Mouse (Mus musculus) common myeloid progenitor, adult 5-6 weeks (primary cell): ENCODE results near the gene Tanc1. TPM values are rescaled to one million over a fixed set of nuclear protein-coding genes. Genes with fewer than 3 reads are reported as not detected.
"Not testable (repeated sequence)": the region's sequence is repeated elsewhere in the genome, so short reads cannot be mapped to it uniquely, and the experiment has no call there.

Source experiments
- ATAC-seq: replicated peaks from 2 replicates; pipeline ENCODE4 v1.8.0; 2016; ENCODE audit warnings: low read depth, mild to moderate bottlenecking, moderate TSS enrichment, inconsistent platforms; ENCODE audit not compliant: poor library complexity, severe bottlenecking
- total RNA-seq: library from RNA; stranded (forward); fragments of 200-1000, 187-1606 nt; gene quantifications from 2 replicates; pipeline ENCODE4 v1.2.3, GENCODE M21; 2017

Tanc1 gene
- total RNA-seq, 1 experiment from 2014 or later: 6.3 TPM

DNA sequence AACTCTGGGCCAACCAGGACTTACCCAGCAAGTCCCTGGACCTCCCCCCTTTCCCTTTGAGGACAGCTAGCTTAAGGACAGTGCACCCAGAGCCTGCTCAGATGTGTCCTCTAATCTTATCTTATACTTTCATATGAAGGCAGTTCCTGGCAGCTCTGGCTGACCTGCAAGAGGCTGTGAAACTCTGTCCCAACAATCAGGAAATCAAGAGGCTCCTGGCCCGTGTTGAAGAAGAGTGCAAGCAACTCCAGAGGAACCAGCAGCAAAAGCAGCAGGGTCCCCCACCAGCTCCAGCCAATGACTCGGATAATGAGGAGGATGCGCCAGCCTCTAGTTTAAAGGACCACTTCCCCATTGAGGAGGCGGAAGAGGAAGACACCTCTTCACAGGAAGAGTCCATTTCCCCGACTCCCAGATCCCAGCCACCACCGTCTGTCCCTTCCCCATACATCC, 230.7 kb downstream of the Tanc1 start:
- 0 out of 2 replicates have a peak, but pooled peaks have one; percentile 19 for ATAC-seq

DNA sequence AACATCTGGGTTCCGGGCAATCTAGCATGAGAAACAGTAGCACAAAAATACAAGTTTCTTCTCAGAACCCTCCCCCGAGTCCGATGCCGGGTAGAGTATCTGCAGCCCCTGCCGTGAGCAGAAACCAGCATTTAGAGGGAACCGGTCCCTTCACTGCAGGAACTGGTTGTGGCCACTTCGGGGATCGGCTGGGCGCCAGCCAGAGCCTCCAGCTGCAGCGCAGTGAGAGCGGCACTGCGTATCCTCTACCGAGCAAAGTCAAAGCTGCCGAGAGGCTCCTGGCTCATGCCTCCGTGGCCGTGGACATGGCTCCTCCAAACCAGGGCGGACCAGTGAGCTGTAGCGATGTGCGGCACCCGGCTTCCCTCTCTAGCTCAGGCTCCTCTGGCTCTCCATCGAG, 231.3 kb downstream of the Tanc1 start:
- ATAC-seq: no peak

DNA sequence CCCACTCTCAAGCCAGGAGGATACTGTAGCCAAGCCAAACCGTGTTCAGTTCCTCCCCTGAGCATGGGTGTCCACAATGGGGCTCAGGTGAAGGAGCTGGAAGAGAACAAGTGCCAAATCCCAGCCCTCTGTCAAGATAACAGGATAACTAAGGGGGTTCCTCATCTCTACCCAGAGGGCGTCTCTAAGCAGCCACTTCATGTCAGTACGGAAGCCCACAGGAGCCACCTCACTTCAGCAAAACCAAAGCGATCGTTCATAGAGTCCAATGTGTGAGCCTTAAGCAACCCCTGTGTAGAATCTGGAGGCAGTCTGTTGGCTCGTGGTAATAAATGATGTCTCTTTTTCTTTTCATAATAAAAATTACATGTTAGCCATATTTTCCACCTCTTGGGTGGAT, 232.0 kb downstream of the Tanc1 start:
- ATAC-seq: no peak

DNA sequence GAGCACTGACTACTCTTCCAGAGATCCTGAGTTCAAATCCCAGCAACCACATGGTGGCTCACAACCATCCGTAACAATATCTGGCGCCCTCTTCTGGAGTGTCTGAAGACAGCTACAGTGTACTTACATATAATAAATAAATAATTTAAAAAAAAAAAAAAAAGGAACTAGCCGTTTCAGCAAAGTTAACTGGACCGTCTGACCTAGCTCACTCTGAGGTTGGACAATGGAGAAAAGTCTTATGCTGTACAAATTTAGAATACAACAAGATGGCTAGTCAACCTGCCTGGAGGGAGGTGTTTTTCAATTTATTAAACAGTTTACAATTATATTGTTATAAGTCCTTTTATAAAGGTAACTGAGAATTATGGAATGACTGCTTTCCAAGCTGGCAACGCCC, 240.0 kb downstream of the Tanc1 start:
- not testable (repeated sequence) for ATAC-seq

DNA sequence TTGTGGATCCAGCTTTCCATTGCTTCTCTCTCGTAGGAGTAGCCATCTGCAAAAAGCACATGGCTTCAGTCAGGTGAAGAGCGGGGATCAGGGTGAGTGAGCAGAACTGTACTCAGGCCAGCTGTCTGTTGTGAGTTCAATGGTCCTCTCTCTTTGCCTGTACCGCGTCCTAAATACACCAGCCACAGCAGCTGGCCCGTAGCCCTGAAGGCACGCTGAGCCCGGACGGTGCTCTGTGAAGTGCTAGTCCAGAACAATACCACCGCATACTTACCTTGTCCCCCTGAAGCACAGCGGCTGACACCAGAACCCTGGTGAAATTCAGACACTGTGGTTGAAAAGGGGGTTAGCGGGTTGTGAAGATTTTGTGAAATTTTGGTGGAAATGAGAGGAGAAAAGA, 241.1 kb downstream of the Tanc1 start:
- no peak for ATAC-seq

DNA sequence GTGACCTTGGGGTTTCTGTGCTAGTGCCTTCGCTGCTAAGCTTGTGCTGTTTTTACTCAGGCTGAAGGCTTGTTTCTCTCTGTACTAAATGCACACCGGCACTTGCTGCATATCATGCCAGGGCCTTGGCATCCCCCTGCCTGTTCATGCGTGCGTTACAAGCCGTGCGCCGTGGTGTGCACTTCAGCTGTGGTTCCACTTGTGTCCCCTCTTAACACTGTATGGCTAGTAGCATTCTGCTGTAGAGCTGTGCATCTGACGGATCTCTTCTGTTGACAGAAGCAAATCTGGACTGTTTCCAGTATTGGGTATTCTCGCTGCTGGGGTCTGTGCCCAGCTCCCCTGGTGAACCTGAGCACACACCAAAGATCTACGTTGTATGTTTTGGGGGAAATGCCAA, 241.7 kb downstream of the Tanc1 start:
- ATAC-seq: no peak

DNA sequence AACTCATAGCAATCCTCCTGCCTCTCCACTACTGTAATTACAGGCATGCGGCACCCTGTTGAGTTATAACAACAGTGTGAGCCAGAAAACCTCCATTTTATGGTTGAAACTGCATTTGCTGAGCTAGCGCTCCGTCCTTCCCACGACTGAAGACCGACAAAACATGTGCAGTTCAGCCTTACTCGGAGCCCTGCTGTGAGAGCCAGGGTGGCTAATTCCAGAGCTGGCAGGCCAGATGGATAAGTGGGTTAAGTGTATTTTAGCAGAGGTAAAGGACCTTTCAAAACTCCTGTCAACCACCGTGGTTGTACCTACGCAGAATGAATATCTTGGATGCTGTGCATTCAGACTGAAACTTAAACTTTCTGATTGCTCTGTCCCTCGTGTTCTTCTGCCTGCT, 242.5 kb downstream of the Tanc1 start:
- ATAC-seq: no peak

DNA sequence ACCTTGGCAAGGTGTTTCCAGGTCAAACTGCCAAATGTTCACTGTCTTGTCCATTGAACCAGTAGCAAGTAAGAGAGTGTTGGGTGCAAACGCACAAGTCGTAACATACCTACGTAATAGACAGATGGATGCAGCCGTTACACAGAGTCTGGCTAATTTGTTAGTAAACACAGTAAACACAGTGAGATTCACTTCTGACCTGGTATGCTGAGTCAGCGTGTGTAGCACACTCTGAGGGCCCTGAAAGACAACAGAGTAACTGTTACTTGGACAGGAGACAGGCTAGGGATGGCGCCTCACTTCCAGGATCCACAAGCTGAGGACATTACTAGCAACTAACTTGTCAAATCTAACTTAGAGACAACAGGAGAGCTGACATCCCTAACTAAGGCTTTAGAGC, 250.8 kb downstream of the Tanc1 start:
- no peak for ATAC-seq

DNA sequence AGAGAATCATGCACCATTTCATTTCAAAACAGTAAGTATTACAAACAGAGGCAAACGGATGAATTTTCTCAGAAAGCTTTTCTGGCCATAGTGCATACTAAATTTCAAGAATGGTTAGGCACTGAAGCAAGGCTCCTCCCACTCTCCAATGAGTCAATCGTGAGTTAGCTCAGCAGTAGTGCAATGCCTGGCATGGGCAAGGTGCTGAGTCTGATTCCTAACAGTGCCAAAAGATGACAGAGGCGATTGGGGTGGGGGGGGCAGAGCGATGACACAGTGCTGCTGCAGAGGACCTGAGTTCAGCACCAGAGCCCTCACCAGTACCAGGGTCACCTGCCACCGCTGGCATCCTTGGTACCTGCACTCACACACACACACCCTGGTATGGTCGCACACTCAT, 258.7 kb downstream of the Tanc1 start:
- ATAC-seq: no peak

DNA sequence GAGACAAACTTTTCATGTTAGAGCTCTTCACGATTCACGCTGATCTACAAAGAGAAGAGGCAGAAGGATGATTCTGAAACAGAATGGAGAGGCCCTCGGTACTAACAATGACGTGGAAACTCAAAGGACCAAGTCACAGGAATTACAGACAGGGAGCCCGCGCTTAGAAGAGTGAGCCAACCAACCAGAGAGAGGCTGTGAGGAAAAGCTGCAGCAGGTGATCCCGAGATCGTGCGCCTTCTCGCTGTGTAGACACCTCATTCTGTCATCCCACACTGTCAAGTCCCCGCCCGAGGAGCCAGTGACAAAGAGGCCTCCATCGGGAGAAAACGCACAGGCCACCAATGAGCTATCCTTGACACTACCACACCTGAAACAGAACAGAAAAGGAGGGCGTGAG, 264.6 kb downstream of the Tanc1 start:
- no peak for ATAC-seq

DNA sequence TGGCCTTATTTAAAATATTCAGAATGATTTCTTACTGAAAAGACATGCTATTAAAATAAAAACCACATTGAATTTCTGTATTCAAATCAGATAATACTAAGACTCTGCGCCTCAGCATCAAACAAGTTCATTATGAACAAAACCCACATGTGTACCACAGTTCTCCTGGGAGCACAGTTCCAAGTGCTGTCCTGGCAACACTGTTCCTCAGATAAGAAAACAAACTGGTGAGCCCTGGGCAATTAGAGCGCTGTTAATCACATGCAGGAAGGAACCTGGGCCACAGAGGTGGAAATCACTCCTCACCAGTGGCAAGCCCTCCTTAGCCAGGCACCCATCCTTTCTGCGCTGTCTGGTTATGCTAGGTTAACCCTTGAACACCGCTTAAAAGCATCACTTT, 265.5 kb downstream of the Tanc1 start:
- no peak; the same call in 1 of the 2 replicates for ATAC-seq

GRCm38 (mm10) chr2:59878221-59878620, 266.4 kb downstream of the Tanc1 start:
- ATAC-seq: no peak

DNA sequence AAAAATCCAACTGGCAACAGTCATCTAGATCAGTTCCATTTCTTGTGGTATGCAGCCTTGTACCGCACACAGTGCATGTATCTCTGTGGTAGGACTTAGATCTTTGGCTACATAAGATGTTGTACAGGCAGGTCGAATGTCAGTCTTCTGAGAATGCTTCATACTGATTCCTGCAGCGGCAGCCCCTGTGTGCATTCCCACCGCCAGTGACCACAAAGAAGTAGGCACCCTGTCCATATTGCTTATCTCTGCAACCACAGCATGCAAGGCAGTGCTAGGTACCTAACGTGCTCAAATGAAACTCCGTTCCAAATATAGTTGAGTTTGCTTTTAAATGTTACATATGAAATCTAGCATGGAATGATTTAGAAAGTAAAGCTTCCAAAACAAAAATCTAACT, 269.6 kb downstream of the Tanc1 start:
- peak; percentile 47 for ATAC-seq

DNA sequence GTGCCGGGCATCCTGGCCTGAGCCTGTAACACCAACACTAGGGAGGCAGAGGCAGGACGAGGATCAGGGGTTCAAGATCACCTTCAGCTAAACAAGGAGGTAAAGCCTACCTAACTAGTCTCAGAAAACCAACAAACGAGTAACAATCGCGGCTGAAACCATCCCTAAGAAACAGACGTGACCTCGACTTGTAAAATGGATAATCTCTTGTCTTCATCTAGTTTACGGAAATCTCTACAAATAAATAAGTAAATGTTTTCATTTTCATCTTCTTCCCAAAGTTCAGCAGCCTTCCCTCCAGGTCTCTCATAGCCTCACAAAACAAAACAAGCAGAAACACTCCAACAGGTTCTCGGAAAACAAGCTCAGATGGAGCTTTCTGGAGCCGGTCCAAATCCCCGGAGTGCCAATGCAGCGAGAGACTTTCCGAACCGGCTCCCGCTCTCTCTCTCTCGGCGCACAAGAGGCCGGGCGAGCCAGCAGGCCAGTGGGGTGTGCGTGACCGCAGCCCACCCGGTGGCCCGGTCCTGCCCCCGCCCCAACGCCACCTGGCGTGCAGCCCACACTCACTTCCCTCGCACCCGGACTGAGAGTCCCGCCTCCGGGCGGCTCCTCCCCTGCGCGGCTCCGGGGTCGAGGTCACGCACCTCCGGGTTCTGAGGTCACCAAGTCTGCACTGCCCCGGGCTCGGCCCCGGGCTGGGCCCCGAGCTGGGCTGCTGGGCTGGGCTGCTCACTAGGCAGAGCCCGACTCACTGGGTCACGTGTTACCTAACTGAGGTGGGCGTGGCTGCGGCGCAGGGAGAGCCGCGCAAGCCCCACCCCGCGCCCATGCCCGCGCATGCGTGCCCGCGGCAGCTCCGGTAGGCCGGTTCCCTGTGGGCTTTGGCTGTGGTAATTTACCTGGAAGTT, 270.2 kb downstream of the Tanc1 start, which contains the start of gene Wdsub1:
TSS of gene Wdsub1 (minus strand) at position 761 of the 911 bp plus-strand sequence.
- peak; percentile 82 for ATAC-seq

- ATAC-seq: peak; percentile 10; the same call in 1 of the 2 replicates
These were observed 271.0 kb downstream of the Tanc1 start for GRCm38 (mm10) chr2:59882742-59883281.

DNA sequence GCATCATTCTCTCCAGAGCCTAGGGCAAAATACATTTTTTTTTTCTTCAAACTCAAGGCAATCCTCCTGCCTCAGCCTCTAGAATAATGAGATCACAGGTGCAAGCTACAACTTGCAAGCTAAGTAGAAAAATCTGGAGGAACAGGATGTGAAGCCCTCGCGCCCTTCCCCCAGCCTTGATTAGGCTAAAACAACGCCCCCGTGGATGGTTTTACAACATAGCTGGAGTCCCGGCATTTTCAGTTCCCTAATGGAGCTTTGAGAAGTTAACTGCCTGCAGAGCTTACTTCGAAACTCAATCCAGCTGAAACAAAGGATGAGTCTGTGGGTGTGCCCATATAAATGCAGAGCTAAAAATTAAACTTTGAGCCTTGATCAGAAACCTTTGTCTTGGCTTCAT, 277.9 kb downstream of the Tanc1 start:
- 0 out of 2 replicates have a peak, but pooled peaks have one; percentile 22 for ATAC-seq

Other genes with a start within 250 kb of the Tanc1 start
- gene Dapl1, start 127.4 kb upstream of the Tanc1 start, total RNA-seq: not detected in 2 replicates